8 mouse cellular contexts compared by ENCODE assay signal in the genomic region with DNA sequence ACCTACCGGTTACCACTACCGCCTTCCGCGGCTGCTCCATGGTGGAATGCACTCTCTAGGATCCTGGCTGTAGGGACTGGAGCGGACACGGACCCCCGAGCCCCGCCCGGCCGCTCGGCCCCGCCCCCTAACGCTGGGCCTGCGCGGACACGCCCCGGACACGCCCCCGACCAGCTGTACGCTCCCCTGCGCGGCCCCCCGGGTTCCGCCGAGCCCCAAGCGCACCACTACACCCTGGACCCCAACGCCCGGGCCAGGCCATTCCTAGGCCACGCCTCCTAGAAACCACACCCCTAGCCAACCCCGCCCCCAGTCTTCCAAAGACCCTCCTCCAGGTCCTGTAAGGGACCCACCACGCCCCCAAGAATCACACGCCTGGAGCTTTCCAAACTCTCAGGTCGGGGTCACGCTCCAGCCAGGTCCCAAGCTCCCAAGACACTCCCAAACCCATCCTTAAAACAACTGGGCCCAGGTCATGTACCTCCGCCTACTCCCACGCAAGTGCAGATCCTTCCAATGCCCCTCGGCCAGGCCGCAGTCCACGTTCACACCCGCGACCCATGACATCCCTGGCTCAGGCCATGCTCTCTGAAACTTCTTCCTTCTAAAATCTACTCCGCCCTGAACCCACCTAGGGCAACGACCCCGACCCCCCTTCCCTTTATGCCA. TPM values are rescaled to one million over a fixed set of nuclear protein-coding genes. Genes with fewer than 3 reads are reported as not detected.
DNase-seq lines count a peak whose midpoint lies in the region; ATAC-seq lines count a peak whose summit lies in the region.

No protein-coding gene starts in this region.

- intact Hi-C loops in gastrocnemius, postnatal 14 days (cut with DNase I; ENCODE audit: low total_unique reads): loop anchor here (5.0 kb wide), 1 partner anchor 42 kb away; the partner anchor contains the start of gene Lrrc25
- intact Hi-C loops in left cerebral cortex, postnatal 10 days (cut with DNase I): no loop called here

- peak; percentile 81 for ATAC-seq in inflammation-experienced regulatory T-cells, adult 6 months
- peak; percentile 92 for ATAC-seq in megakaryocyte progenitor cell, adult 5-6 weeks (replicated peaks; ENCODE audit: poor library complexity)

- peak; percentile 96 to 98 for DNase-seq in adrenal gland, adult (ENCODE audit: inconsistent age in 2 of 2, low spot score in 1 of 2)
- peak; percentile 90 for DNase-seq in embryo, embryonic 10 days (ENCODE audit: low spot score)
- DNase-seq in gastrocnemius, postnatal 14 days: peak; percentile 93
- DNase-seq in left cerebral cortex, postnatal 10 days (ENCODE audit: extremely low spot score in 1 of 2, low spot score in 2 of 2): peak; percentile 69 to 93
- peak; percentile 72 for DNase-seq in right cerebral cortex, postnatal 14 days
- peak; percentile 82 for DNase-seq in urinary bladder, postnatal 25 days (ENCODE audit: low spot score)

RNA-seq across cellular contexts. Expression of gene Pgpep1, which starts 0.5 kb away (rescaled TPM):
- 10 to 100 TPM; 18.2 to 21.6 TPM for total RNA-seq in gastrocnemius, postnatal 14 days (2021)
- 1 to 10 TPM; 3.8 to 6.4 (median 4.8) TPM for polyA plus RNA-seq in inflammation-experienced regulatory T-cells, adult 6 months (2017; shearing (Covaris generic))
- 10 to 100 TPM; 11.5 to 15.9 TPM for total RNA-seq in left cerebral cortex, postnatal 10 days (2021)
- 11.7 and 11.8 TPM in 2 replicates for total RNA-seq in megakaryocyte progenitor cell, adult 5-6 weeks (2015)
- 3.6 and 5.2 TPM in 2 replicates for total RNA-seq in megakaryocyte progenitor cell, adult 5-6 weeks (2017)

RNA-seq across cellular contexts. Expression of gene Lsm4, which starts 13.3 kb away (rescaled TPM):
- total RNA-seq in gastrocnemius, postnatal 14 days (2021): 10 to 100 TPM; 65.9 to 77.0 TPM
- polyA plus RNA-seq in inflammation-experienced regulatory T-cells, adult 6 months (2017; shearing (Covaris generic)): 100 to 1,000 TPM in 1 of 3 experiments, 10 to 100 TPM in 2; 79.0 to 128 (median 97.8) TPM
- 10 to 100 TPM; 68.2 to 80.4 TPM for total RNA-seq in left cerebral cortex, postnatal 10 days (2021)
- total RNA-seq in megakaryocyte progenitor cell, adult 5-6 weeks (2015): 121 and 125 TPM in 2 replicates
- total RNA-seq in megakaryocyte progenitor cell, adult 5-6 weeks (2017): 214 and 249 TPM in 2 replicates

RNA-seq across cellular contexts. Expression of gene Gdf15, which starts 27.5 kb away (rescaled TPM):
- not detected for total RNA-seq in gastrocnemius, postnatal 14 days (2021)
- polyA plus RNA-seq in inflammation-experienced regulatory T-cells, adult 6 months (2017; shearing (Covaris generic)): not detected
- not detected for total RNA-seq in left cerebral cortex, postnatal 10 days (2021)
- not detected in 2 replicates for total RNA-seq in megakaryocyte progenitor cell, adult 5-6 weeks (2015)
- total RNA-seq in megakaryocyte progenitor cell, adult 5-6 weeks (2017): not detected in 2 replicates

RNA-seq across cellular contexts. Expression of gene Jund, which starts 39.0 kb away (rescaled TPM):
- 10 to 100 TPM; 73.5 to 87.4 TPM for total RNA-seq in gastrocnemius, postnatal 14 days (2021)
- 10 to 100 TPM; 13.9 to 23.2 (median 16.6) TPM for polyA plus RNA-seq in inflammation-experienced regulatory T-cells, adult 6 months (2017; shearing (Covaris generic))
- total RNA-seq in left cerebral cortex, postnatal 10 days (2021): 100 to 1,000 TPM; 147 to 149 TPM
- total RNA-seq in megakaryocyte progenitor cell, adult 5-6 weeks (2015): 16.1 and 29.1 TPM in 2 replicates
- total RNA-seq in megakaryocyte progenitor cell, adult 5-6 weeks (2017): 19.8 and 21.0 TPM in 2 replicates

RNA-seq across cellular contexts. Expression of gene Iqcn, which starts 43.5 kb away (rescaled TPM):
- under 1 TPM in 1 of 2 experiments, not detected in 1; 0.04 TPM for total RNA-seq in gastrocnemius, postnatal 14 days (2021)
- polyA plus RNA-seq in inflammation-experienced regulatory T-cells, adult 6 months (2017; shearing (Covaris generic)): not detected
- under 1 TPM in 1 of 2 experiments, not detected in 1; 0.19 TPM for total RNA-seq in left cerebral cortex, postnatal 10 days (2021)
- 0.07 TPM in 1 of 2 replicates, not detected in the other for total RNA-seq in megakaryocyte progenitor cell, adult 5-6 weeks (2015)
- not detected in 2 replicates for total RNA-seq in megakaryocyte progenitor cell, adult 5-6 weeks (2017)

Comparison
In these comparisons a context has a peak if more than half of its experiments do, and no peak if none do; other contexts are left out.
1. Peak in every context shown above with its lines: DNase-seq and ATAC-seq.